Comparison of ENCODE assay signal across 20 mouse cellular contexts in genomic region chr4:6596321-6596720, GRCm38 (mm10).
"Had no signal": no experiment of that assay in that cellular context is flagged by ENCODE, and none has a peak within 500 bp of the region (broad histone marks: within the 10 kb centered on the region; RNA-seq: fewer than 3 reads in every experiment).

No protein-coding gene starts in this region.

- H3K27ac ChIP-seq: limb, embryonic 12.5 days; limb, embryonic 15.5 days; liver, embryonic 14.5 days; macrophage; midbrain, embryonic 12.5 days; midbrain, embryonic 15.5 days; neural tube, embryonic 12.5 days; neural tube, embryonic 15.5 days; stomach, embryonic 15.5 days had no signal

- H3K4me3 ChIP-seq: limb, embryonic 12.5 days; limb, embryonic 15.5 days; midbrain, embryonic 12.5 days; midbrain, embryonic 15.5 days; neural tube, embryonic 12.5 days; neural tube, embryonic 15.5 days; stomach, embryonic 15.5 days had no signal

- DNase-seq: kidney, postnatal 10 days; kidney, postnatal 36 days; layer of hippocampus, postnatal 36 days; left cerebral cortex, postnatal 4 days; liver, postnatal 0 days; lung, embryonic 14.5 days; right cerebral cortex, adult 18-20 months; right cerebral cortex, postnatal 14 days; right cerebral cortex, postnatal 4 days; spleen, adult 18-20 months; thymus, postnatal 25 days had no signal
